Mouse (Mus musculus) ES-E14 (cell line): ENCODE data around the gene Srl. TPM values are rescaled to one million over a fixed set of nuclear protein-coding genes. Genes with fewer than 3 reads are reported as not detected.
"Not testable (repeated sequence)": the region's sequence is repeated elsewhere in the genome, so short reads cannot be mapped to it uniquely, and the experiment has no call there.

Source experiments
- DNase-seq: peaks from one replicate; pipeline ENCODE4 v3.0.0-alpha.2; 2013; ENCODE audit warnings: low read depth, low spot score
- H3K27ac ChIP-seq: 2 replicates; pipeline ENCODE4 v1.5.1; 2012; ENCODE audit warnings: low read depth, mild to moderate bottlenecking, low read length, moderate library complexity, mixed read lengths; ENCODE audit not compliant: poor library complexity, insufficient read depth, severe bottlenecking
- H3K36me3 ChIP-seq: 2 replicates; pipeline ENCODE4 v1.6.1; 2012; ENCODE audit warnings: mild to moderate bottlenecking, low read length, moderate library complexity, mixed read lengths; ENCODE audit not compliant: control insufficient read depth, poor library complexity, insufficient read depth, severe bottlenecking
- H3K4me1 ChIP-seq, 2 experiments: fragments of 150-350 bp in 1 of 2; sonication (generic) in 1 of 2; 2 replicates each; pipeline ENCODE4 v1.6.1; 2012; ENCODE audit warnings: low read length in 2 of 2, mild to moderate bottlenecking in 1 of 2, mixed read lengths in 1 of 2; ENCODE audit not compliant: control insufficient read depth in 2 of 2, insufficient read depth in 2 of 2, poor library complexity in 1 of 2
- H3K4me3 ChIP-seq, 2 experiments: fragments of 150-350 bp in 1 of 2; sonication (generic) in 1 of 2; 2 replicates each; pipeline ENCODE4 v1.5.1; 2012; ENCODE audit warnings: low read length in 2 of 2, low read depth in 1 of 2, mild to moderate bottlenecking in 1 of 2, mixed read lengths in 1 of 2; ENCODE audit not compliant: insufficient read depth in 1 of 2, poor library complexity in 1 of 2, severe bottlenecking in 1 of 2
- H3K9ac ChIP-seq: 2 replicates; pipeline ENCODE4 v1.6.1; 2012; ENCODE audit warnings: low read depth, mild to moderate bottlenecking, low read length, mixed read lengths; ENCODE audit not compliant: poor library complexity, insufficient read depth, severe bottlenecking
- H3K9me3 ChIP-seq: fragments of 150-350 bp; sonication (generic); 2 replicates; pipeline ENCODE4 v1.6.1; 2012; ENCODE audit warnings: low read depth, mild to moderate bottlenecking, low read length; ENCODE audit not compliant: control insufficient read depth, insufficient read depth
- CHD2 ChIP-seq: IDR thresholded peaks from 2 replicates; pipeline ENCODE4 v1.6.1; 2014; ENCODE audit warnings: mild to moderate bottlenecking, low read depth, low read length, inconsistent platforms
- HCFC1 ChIP-seq: IDR thresholded peaks from 2 replicates; pipeline ENCODE4 v1.6.1; 2012; ENCODE audit warnings: low read length, inconsistent platforms, borderline replicate concordance; ENCODE audit not compliant: insufficient read depth
- MAFK ChIP-seq: IDR thresholded peaks from 2 replicates; pipeline ENCODE4 v1.6.1; 2014; ENCODE audit warnings: mild to moderate bottlenecking, low read depth, low read length, inconsistent platforms; ENCODE audit not compliant: insufficient read depth
- ZC3H11A ChIP-seq: IDR thresholded peaks from 2 replicates; pipeline ENCODE4 v1.6.1; 2012; ENCODE audit warnings: low read depth, mild to moderate bottlenecking, inconsistent platforms, low read length, borderline replicate concordance
- ZNF384 ChIP-seq: IDR thresholded peaks from 2 replicates; pipeline ENCODE4 v1.6.1; 2012; ENCODE audit warnings: low read depth, low read length, inconsistent platforms
- in situ Hi-C, 2 experiments: fragments of 600-800 bp; cut with MboI; formaldehyde crosslinking; loops; one replicate each; pipeline ENCODE4 v1.15.1; 2025; ENCODE audit warnings: low sequenced_read_pairs in 2 of 2, inconsistent platforms in 1 of 2; ENCODE audit not compliant: unreplicated experiment in 2 of 2
- total RNA-seq: library from RNA; depleted of rRNA; stranded (reverse); fragments of 300-350 nt; gene quantifications from 2 replicates; pipeline ENCODE4 v1.2.3, GENCODE M21; 2012

Srl gene
- total RNA-seq, 1 experiment = 28.0 TPM

DNA sequence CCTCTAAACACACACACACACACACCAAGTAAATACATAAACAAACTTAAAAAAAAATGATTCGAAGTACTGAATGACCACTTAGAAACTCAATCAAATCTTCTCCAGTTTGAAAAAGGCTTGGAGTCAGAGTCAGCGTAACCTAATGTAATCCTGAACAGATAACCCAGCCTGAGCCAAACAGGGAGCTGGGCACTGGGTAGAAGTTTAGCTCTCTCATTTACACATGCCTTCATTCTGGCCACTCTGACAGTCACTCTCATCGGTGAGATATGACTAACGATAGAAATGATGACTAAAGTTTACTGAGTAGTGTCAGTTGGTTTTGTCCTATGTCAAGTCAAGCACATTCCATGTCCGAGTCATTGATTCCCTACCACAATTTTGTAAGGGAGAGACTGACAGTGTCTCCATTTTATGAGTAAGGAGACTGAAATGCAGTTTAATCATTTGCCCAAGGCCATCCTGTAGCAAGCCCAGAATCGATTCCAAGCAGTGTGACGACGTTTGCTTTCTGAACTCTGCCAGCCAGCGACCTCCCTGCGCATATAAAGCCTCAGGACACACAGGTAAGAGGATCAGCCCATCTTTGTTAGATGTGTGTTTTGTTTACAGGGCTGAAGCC is 63.9 kb downstream of the Srl start:
- H3K9ac ChIP-seq = no peak overlapping the region
- TF ChIP-seq HCFC1 (no peak), ZC3H11A (no peak), ZNF384 (no peak)
- DNase-seq = no peak
- in situ Hi-C loops = no loop called here
- peaks cover 0 to 4% of the 10 kb centered on the region in 2 experiments; a peak in 1 of 4 replicates for H3K4me1 ChIP-seq
- no peak overlapping the region for H3K4me3 ChIP-seq
- no peaks in the 10 kb centered on the region for H3K9me3 ChIP-seq
- 0 out of 2 replicates have a peak, but pooled peaks cover under 1% of the 10 kb centered on the region for H3K36me3 ChIP-seq
- H3K27ac ChIP-seq = no peak overlapping the region

GRCm38 (mm10) chr16:4474882-4475803 is 66.5 kb downstream of the Srl start:
- peaks cover 0 to 4% of the 10 kb centered on the region in 2 experiments; a peak in 1 of 4 replicates for H3K4me1 ChIP-seq
- peak; percentile 87 for DNase-seq
- H3K36me3 ChIP-seq = no peaks in the 10 kb centered on the region
- in situ Hi-C loops = no loop called here
- H3K9ac ChIP-seq = peak overlapping the region; percentile 81
- H3K27ac ChIP-seq = no peak overlapping the region
- H3K4me3 ChIP-seq = peak overlapping the region; percentile 69 to 70
- no peak for TF ChIP-seq ZC3H11A
- no peak for TF ChIP-seq MAFK
- TF ChIP-seq CHD2 = peak; percentile 69
- peak; percentile 40; the same call in 1 of the 2 replicates for TF ChIP-seq HCFC1
- TF ChIP-seq ZNF384 = no peak
- H3K9me3 ChIP-seq = no peaks in the 10 kb centered on the region

- H3K9me3 ChIP-seq, H3K4me1 ChIP-seq, H3K36me3 ChIP-seq, H3K27ac ChIP-seq, DNase-seq, in situ Hi-C loops: not testable (repeated sequence)
- peak overlapping the region; percentile 69 to 70 for H3K4me3 ChIP-seq
- H3K9ac ChIP-seq = peak overlapping the region; percentile 81
These were observed 67.4 kb downstream of the Srl start for GRCm38 (mm10) chr16:4474040-4474881.

GRCm38 (mm10) chr16:4473231-4473630 is 68.4 kb downstream of the Srl start:
- H3K36me3 ChIP-seq = no peaks in the 10 kb centered on the region
- no peaks in the 10 kb centered on the region for H3K9me3 ChIP-seq
- H3K9ac ChIP-seq = no peak overlapping the region
- DNase-seq = no peak
- in situ Hi-C loops = no loop called here
- TF ChIP-seq MAFK = no peak
- no peak for TF ChIP-seq HCFC1
- TF ChIP-seq CHD2 = no peak
- no peak for TF ChIP-seq ZNF384
- TF ChIP-seq ZC3H11A = no peak
- H3K27ac ChIP-seq = no peak overlapping the region
- H3K4me3 ChIP-seq = no peak overlapping the region
- peaks cover 0 to 6% of the 10 kb centered on the region in 2 experiments; a peak in 1 of 4 replicates for H3K4me1 ChIP-seq
